Mouse (Mus musculus) adrenal gland, adult (tissue): Measurements from ENCODE around the gene Fbxo4.
A peak's percentile ranks its signal among the peaks of the same experiment; 100 is the strongest.

ENCODE experiments used
- DNase-seq, 2 experiments: peaks; one replicate each; pipeline ENCODE4 v3.0.0; 2022 to 2023; ENCODE audit warnings: low spot score in 1 of 2; ENCODE audit not compliant: inconsistent age in 2 of 2

Fbxo4 gene

DNA sequence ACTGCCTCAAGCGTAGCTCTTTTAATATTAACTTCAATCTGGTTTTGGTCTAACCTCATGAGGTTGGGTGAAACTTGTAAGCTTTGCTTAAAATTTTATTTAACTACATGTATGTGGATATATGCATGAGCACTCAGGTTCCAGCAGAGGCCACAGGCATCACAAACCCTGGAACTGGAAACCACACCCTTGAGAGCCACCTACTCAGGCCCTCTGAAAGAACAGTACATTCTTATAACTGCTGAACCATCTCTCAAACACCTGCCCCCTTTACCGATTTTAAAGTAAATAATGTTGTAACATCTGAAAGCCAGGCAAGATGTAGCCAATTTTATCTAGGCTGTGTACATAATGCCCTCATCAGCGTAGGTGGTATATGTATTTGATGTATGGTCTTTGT is 498 bp upstream of the Fbxo4 start:
- no peak for DNase-seq

- no peak for DNase-seq
Observed at GRCm38 (mm10) chr15:3978279-3978678, 1.1 kb downstream of the Fbxo4 start.

- DNase-seq: no peak
Observed at GRCm38 (mm10) chr15:3973300-3973699, 6.1 kb downstream of the Fbxo4 start.

DNA sequence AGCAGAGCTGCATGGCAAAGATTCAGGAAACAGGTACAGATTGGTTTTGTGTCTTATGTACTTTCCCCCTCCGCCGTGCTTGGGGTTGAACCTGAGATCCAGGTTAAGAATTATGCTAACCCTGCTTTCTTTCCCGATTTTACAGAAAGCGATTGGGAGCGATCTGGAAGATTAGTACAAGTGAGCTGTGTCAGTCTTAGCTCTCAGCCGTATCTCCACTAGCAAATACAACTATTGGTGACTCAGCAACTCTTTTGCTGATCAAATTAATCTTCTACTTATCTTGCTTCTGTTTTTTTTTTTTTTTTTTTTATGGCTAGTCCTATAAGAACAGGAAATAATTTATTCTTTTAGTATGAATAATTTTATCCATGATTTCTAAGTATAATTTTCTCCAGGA is 9.2 kb downstream of the Fbxo4 start:
- DNase-seq: peak in 1 of 2 experiments; percentile 11

- DNase-seq: peak in 1 of 2 experiments; percentile 11
Observed at GRCm38 (mm10) chr15:3969743-3970142, 9.6 kb downstream of the Fbxo4 start.

DNA sequence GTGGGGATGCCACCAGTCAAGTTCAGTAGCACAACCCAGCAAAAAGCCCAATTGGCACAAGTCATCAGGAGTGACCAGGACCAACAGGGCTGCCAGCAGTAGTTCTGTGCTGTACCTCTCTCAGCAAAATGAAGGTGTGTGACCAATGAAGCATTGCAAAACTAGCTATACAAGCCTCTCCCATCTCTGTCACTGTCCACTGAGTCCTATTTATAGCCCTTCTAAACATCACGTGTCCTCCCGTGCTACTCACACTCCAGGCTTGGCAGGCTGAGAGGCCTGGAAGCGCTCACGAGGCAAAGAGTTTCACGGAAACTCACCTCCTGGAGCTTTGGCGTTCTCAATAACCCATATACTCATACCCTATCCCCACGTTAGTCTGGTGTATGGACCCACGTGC is 17.1 kb downstream of the Fbxo4 start:
- DNase-seq: peak; percentile 25 to 74

GRCm38 (mm10) chr15:3960094-3960493 is 19.3 kb downstream of the Fbxo4 start:
- DNase-seq: no peak

DNA sequence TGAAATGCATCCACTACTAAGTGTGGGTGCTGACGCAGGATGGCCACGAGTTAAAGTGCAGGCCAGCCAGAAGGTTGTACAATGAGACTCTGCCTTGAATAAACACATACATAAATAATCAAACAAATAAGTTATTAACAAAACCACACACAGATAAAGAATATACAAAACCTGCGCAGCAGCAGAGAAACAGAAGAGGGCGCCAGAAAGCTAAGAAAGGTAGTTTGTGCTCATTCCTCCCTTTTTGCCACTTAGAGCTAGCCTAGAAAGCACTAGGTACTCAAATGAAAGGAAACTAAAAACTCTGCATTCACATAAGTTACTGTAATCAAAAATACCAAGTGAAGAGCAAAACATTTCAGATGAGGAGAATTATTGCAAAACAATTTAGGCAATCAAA is 21.4 kb downstream of the Fbxo4 start:
- DNase-seq: peak; percentile 38 to 86

DNA sequence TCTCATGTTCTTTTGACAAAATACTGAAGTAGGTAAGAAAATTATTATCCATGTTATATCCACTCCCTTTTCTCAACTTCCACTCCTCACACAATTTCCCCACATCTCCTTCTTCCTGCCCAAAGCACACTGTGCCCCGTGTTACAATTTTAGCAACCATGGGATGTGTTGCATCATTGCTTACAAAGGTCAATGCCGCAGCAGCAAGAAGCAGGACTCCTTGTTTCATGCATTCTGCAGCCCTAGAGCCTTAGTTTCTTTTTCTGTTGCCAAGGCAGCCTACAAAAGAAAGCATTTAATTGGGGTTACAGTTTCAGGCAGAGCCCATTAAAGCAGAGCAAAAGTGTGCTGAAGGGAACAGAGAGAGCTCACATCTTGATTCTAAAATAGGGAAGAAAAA is 24.4 kb downstream of the Fbxo4 start:
- DNase-seq: peak; percentile 68 to 83

GRCm38 (mm10) chr15:3938132-3938531 is 41.2 kb downstream of the Fbxo4 start:
- DNase-seq: no peak

DNA sequence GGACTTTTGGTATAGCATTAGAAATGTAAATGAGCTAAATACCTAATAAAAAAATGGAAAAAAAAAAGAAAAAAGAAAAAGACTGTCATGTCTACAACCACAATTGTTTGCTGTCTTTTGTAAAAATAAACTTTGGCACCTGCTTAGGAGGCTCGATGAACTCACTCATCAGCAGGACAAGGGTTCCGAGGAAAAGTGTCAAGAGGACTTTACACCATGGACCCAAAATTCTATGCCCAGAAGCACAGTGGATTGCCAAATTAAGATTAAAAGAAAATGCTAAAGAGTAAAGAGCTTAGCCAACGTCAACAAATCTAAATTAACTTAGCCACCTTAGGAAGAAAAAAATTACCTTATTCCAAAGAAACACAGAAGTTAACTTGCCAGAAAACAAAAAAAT is 43.3 kb downstream of the Fbxo4 start:
- DNase-seq: no peak

GRCm38 (mm10) chr15:3933466-3933865 is 45.9 kb downstream of the Fbxo4 start:
- DNase-seq: no peak

DNA sequence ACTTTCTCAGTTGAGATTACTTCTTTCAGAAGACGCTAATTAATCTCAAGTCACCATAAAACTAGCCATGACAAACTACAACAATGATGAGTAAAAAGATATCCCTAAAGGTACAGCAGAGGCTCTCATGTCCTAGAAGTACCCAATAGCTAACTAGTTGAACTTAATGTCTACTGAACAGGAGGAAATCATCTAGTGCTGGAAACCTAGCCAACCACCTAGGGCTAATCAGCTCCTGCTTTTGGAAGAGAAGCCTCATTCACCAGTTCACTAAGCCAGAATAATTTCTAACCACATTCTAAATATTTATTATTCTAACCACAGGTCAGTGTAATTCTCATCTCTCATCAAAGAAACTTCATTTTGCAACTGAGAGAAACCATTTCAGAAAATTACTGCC is 47.4 kb downstream of the Fbxo4 start:
- no peak for DNase-seq
